Mouse (Mus musculus) liver, adult 2 months (tissue): ENCODE data around the gene Bach2. TPM values are rescaled to one million over a fixed set of nuclear protein-coding genes. Genes with fewer than 3 reads are reported as not detected.

Source experiments
- DNase-seq: peaks from one replicate; pipeline ENCODE4 v3.0.0-alpha.2; 2011; ENCODE audit warnings: low read depth, low spot score; ENCODE audit errors: extremely low read depth
- H3K27ac ChIP-seq: fragments of 200-500 bp; replicated peaks from 2 replicates; pipeline ENCODE4 v1.5.1; 2012; ENCODE audit warnings: low read depth, mild to moderate bottlenecking, control low read depth, inconsistent platforms, low read length; ENCODE audit not compliant: insufficient read depth
- H3K27me3 ChIP-seq: fragments of 200-500 bp; 2 replicates; pipeline ENCODE4 v1.6.1; 2012; ENCODE audit warnings: mild to moderate bottlenecking, moderate library complexity, low read length, inconsistent platforms; ENCODE audit not compliant: control insufficient read depth, insufficient read depth
- H3K36me3 ChIP-seq: fragments of 200-500 bp; 2 replicates; pipeline ENCODE4 v1.6.1; 2012; ENCODE audit warnings: low read length, inconsistent platforms; ENCODE audit not compliant: control insufficient read depth, insufficient read depth
- H3K4me1 ChIP-seq: fragments of 200-500 bp; 2 replicates; pipeline ENCODE4 v1.6.1; 2011; ENCODE audit warnings: low read length; ENCODE audit not compliant: control insufficient read depth, insufficient read depth
- H3K4me3 ChIP-seq: fragments of 200-500 bp; 2 replicates; pipeline ENCODE4 v1.5.1; 2011; ENCODE audit warnings: low read depth, mild to moderate bottlenecking, control low read depth, low read length, moderate library complexity; ENCODE audit not compliant: insufficient read depth
- H3K79me2 ChIP-seq: fragments of 200-500 bp; 2 replicates; pipeline ENCODE4 v1.6.1; 2012; ENCODE audit warnings: inconsistent platforms, mild to moderate bottlenecking, low read length, moderate library complexity; ENCODE audit not compliant: control insufficient read depth, insufficient read depth
- H3K9ac ChIP-seq: fragments of 200-500 bp; 2 replicates; pipeline ENCODE4 v1.6.1; 2012; ENCODE audit warnings: low read depth, mild to moderate bottlenecking, control low read depth, inconsistent platforms, low read length
- CTCF ChIP-seq: fragments of 200-500 bp; IDR thresholded peaks from 2 replicates; pipeline ENCODE4 v1.5.1; 2011; ENCODE audit warnings: low read depth, low read length, control low read depth
- POLR2A ChIP-seq: fragments of 200-500 bp; IDR thresholded peaks from 2 replicates; pipeline ENCODE4 v1.6.1; 2011; ENCODE audit warnings: low read length, control low read depth; ENCODE audit not compliant: insufficient read depth; ENCODE audit errors: extremely low read depth
- WGBS: fragments of 180-500 bp; shearing (Covaris S2); methylation state at CpG from one replicate; pipeline ENCODE4 v1.1.7; 2018; 5-methylcytosine and 5-hydroxymethylcytosine counted together
- polyA plus RNA-seq: library from polyadenylated mRNA; depleted of rRNA; stranded (reverse); fragments of >200 nt; gene quantifications from 2 replicates; pipeline ENCODE4 v1.2.3, GENCODE M21; 2012
- total RNA-seq: library from RNA; depleted of rRNA; stranded (reverse); fragments of >200 nt; gene quantifications from 2 replicates; pipeline ENCODE4 v1.2.3, GENCODE M21; 2014

Bach2 gene
- total and polyA plus RNA-seq, 2 experiments, result 2.1 to 6.0 TPM

- Histone ChIP-seq H3K36me3 (no peaks in the 10 kb centered on the region), H3K27ac (no peak overlapping the region), H3K4me1 (no peaks in the 10 kb centered on the region), H3K4me3 (no peak overlapping the region), H3K9ac (no peak overlapping the region), H3K27me3 (no peaks in the 10 kb centered on the region), H3K79me2 (no peaks in the 10 kb centered on the region)
- TF ChIP-seq CTCF, result no peak
- no peak for TF ChIP-seq POLR2A
- 92% methylated on average over 4 of the region's 4 CpGs for WGBS
- DNase-seq, result no peak
Measured at GRCm38 (mm10) chr4:32545548-32545947, 306.9 kb downstream of the Bach2 start.

GRCm38 (mm10) chr4:32549150-32549549 is 310.5 kb downstream of the Bach2 start:
- 83% methylated on average over 1 of the region's 1 CpGs for WGBS
- no peak overlapping the region for H3K4me3 ChIP-seq

GRCm38 (mm10) chr4:32551337-32551736 is 312.7 kb downstream of the Bach2 start:
- peak; percentile 74 for TF ChIP-seq CTCF
- no peak for TF ChIP-seq POLR2A
- Histone ChIP-seq H3K27ac (no peak overlapping the region), H3K79me2 (no peaks in the 10 kb centered on the region), H3K36me3 (no peaks in the 10 kb centered on the region), H3K9ac (no peak overlapping the region), H3K4me1 (no peaks in the 10 kb centered on the region), H3K4me3 (no peak overlapping the region), H3K27me3 (no peaks in the 10 kb centered on the region)
- WGBS, result 70% methylated on average over 4 of the region's 4 CpGs
- peak; percentile 48 for DNase-seq

More at GRCm38 (mm10) chr4:32549150-32549549, 310.5 kb downstream of the Bach2 start:
- H3K36me3 ChIP-seq, result no peaks in the 10 kb centered on the region
- no peak for DNase-seq
- H3K79me2 ChIP-seq, result no peaks in the 10 kb centered on the region
- no peak overlapping the region for H3K27ac ChIP-seq
- H3K27me3 ChIP-seq, result no peaks in the 10 kb centered on the region
- H3K4me1 ChIP-seq, result no peaks in the 10 kb centered on the region
- TF ChIP-seq POLR2A (no peak), CTCF (no peak)
- H3K9ac ChIP-seq, result no peak overlapping the region

- H3K79me2 ChIP-seq, result no peaks in the 10 kb centered on the region
- WGBS, result 87% methylated on average over 7 of the region's 7 CpGs
- H3K9ac ChIP-seq, result no peak overlapping the region
- TF ChIP-seq POLR2A (no peak), CTCF (no peak)
- no peaks in the 10 kb centered on the region for H3K36me3 ChIP-seq
- no peak for DNase-seq
- no peak overlapping the region for H3K4me3 ChIP-seq
- H3K27me3 ChIP-seq, result no peaks in the 10 kb centered on the region
- H3K4me1 ChIP-seq, result no peaks in the 10 kb centered on the region
- no peak overlapping the region for H3K27ac ChIP-seq
Measured at GRCm38 (mm10) chr4:32555506-32555905, 316.9 kb downstream of the Bach2 start.

GRCm38 (mm10) chr4:32560246-32560645 is 321.6 kb downstream of the Bach2 start:
- H3K27ac ChIP-seq, result no peak overlapping the region
- no peak for DNase-seq

GRCm38 (mm10) chr4:32560724-32561554 is 322.3 kb downstream of the Bach2 start:
- H3K4me1 ChIP-seq, result peaks cover 13% of the 10 kb centered on the region
- H3K9ac ChIP-seq, result no peak overlapping the region
- H3K27me3 ChIP-seq, result no peaks in the 10 kb centered on the region
- H3K4me3 ChIP-seq, result no peak overlapping the region
- H3K27ac ChIP-seq, result peak overlapping the region; percentile 30
- DNase-seq, result no peak
- no peaks in the 10 kb centered on the region; the same call in 1 of the 2 replicates for H3K79me2 ChIP-seq
- peak; percentile 41; the same call in 1 of the 2 replicates for TF ChIP-seq CTCF
- no peak for TF ChIP-seq POLR2A
- no peaks in the 10 kb centered on the region for H3K36me3 ChIP-seq
- 55% methylated on average over 8 of the region's 8 CpGs for WGBS

More at GRCm38 (mm10) chr4:32560246-32560645, 321.6 kb downstream of the Bach2 start:
- Histone ChIP-seq H3K79me2 (no peaks in the 10 kb centered on the region; the same call in 1 of the 2 replicates), H3K27me3 (no peaks in the 10 kb centered on the region), H3K4me3 (no peak overlapping the region), H3K4me1 (peaks cover 12% of the 10 kb centered on the region), H3K36me3 (no peaks in the 10 kb centered on the region), H3K9ac (no peak overlapping the region)
- TF ChIP-seq CTCF, result no peak
- no peak for TF ChIP-seq POLR2A
- 31% methylated on average over 6 of the region's 6 CpGs for WGBS
